Mouse (Mus musculus) limb, embryonic 10.5 days (tissue): ENCODE results near the gene Arfrp1. TPM values are rescaled to one million over a fixed set of nuclear protein-coding genes. Genes with fewer than 3 reads are reported as not detected.

Experiments
- DNase-seq: peaks from one replicate; pipeline ENCODE4 v3.0.0-alpha.2; 2017; ENCODE audit warnings: low spot score
- H3K27ac ChIP-seq: fragments of 300-500 bp; sonication (generic); 2 replicates; pipeline ENCODE4 v1.5.1; 2016; ENCODE audit warnings: mild to moderate bottlenecking
- H3K27me3 ChIP-seq: fragments of 300-500 bp; sonication (generic); 2 replicates; pipeline ENCODE4 v1.6.1; 2016; ENCODE audit warnings: low read depth, mild to moderate bottlenecking; ENCODE audit not compliant: poor library complexity, severe bottlenecking
- H3K36me3 ChIP-seq: fragments of 300-500 bp; sonication (generic); 2 replicates; pipeline ENCODE4 v1.6.1; 2016; ENCODE audit warnings: mild to moderate bottlenecking, moderate library complexity
- H3K4me1 ChIP-seq: fragments of 300-500 bp; sonication (generic); 2 replicates; pipeline ENCODE4 v1.6.1; 2016
- H3K4me3 ChIP-seq: fragments of 300-500 bp; sonication (generic); 2 replicates; pipeline ENCODE4 v1.5.1; 2016; ENCODE audit warnings: mild to moderate bottlenecking, moderate library complexity
- H3K9me3 ChIP-seq: fragments of 300-500 bp; sonication (generic); replicated peaks from 2 replicates; pipeline ENCODE4 v1.6.1; 2016; ENCODE audit warnings: mild to moderate bottlenecking
- WGBS: fragments of 180-500 bp; shearing (Covaris S2); methylation state at CpG from one replicate; pipeline ENCODE4 v1.1.7; 2016; 5-methylcytosine and 5-hydroxymethylcytosine counted together
- polyA plus RNA-seq: library from polyadenylated mRNA; unstranded; fragments of >200 nt; fragmentation: Nextera tagmentation; extraction: Ambion mirVana; gene quantifications from 2 replicates; pipeline ENCODE4 v1.2.1, GENCODE M21; 2016

Gene Arfrp1
- polyA plus RNA-seq, 1 experiment from 2014 or later, result 80.9 TPM

DNA sequence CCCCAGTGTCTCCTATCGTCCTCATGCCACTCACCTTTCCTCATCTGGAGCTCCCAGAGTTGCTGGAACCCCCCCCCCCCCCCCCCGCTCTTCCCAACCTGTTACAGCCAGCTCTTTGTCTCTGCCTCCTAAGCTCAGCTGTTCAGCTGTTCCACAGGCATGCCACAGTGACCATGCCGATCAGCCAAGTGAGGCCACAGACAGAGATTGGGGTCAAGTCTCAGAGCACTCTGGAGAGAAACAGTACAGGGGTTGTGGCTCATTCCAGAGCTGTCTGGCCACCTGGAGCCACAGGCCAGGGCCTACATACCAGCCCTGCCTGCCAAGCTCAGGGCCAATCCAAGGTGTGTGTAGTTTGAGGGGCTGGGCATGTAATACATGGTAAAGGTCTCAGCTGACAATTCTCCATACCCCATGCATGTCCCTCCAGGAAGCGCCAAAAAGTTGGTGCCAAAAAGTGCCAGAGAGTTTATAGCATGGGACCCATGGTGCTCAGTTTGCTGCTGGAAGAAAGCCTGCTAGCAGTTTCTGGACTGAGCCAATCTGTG, 21.5 kb upstream of the Arfrp1 start:
- H3K4me1 ChIP-seq, result no peaks in the 10 kb centered on the region
- no peak overlapping the region for H3K4me3 ChIP-seq
- H3K27ac ChIP-seq, result no peak overlapping the region
- H3K9me3 ChIP-seq, result no peaks in the 10 kb centered on the region
- peaks cover 73% of the 10 kb centered on the region for H3K36me3 ChIP-seq
- no peak for DNase-seq
- WGBS, result 84% methylated on average over 3 of the region's 4 CpGs
- H3K27me3 ChIP-seq, result no peaks in the 10 kb centered on the region

- Histone ChIP-seq H3K27ac (no peak overlapping the region), H3K36me3 (peaks cover 73% of the 10 kb centered on the region), H3K9me3 (no peaks in the 10 kb centered on the region), H3K4me3 (no peak overlapping the region), H3K27me3 (no peaks in the 10 kb centered on the region), H3K4me1 (no peaks in the 10 kb centered on the region)
- 91% methylated on average over 3 of the region's 3 CpGs for WGBS
- no peak for DNase-seq
These were observed 20.7 kb upstream of the Arfrp1 start for GRCm38 (mm10) chr2:181385885-181386284.

GRCm38 (mm10) chr2:181384919-181385391, 19.8 kb upstream of the Arfrp1 start:
- H3K9me3 ChIP-seq, result no peaks in the 10 kb centered on the region
- no peaks in the 10 kb centered on the region for H3K27me3 ChIP-seq
- no peaks in the 10 kb centered on the region for H3K4me1 ChIP-seq
- no peak overlapping the region for H3K4me3 ChIP-seq
- no peak overlapping the region for H3K27ac ChIP-seq
- WGBS, result 83% methylated on average over 4 of the region's 4 CpGs
- H3K36me3 ChIP-seq, result peaks cover 73% of the 10 kb centered on the region
- DNase-seq, result no peak

- no peak overlapping the region for H3K27ac ChIP-seq
- WGBS, result 88% methylated on average over 7 of the region's 7 CpGs
- no peaks in the 10 kb centered on the region for H3K9me3 ChIP-seq
- no peak overlapping the region for H3K4me3 ChIP-seq
- H3K36me3 ChIP-seq, result peaks cover 78% of the 10 kb centered on the region
- DNase-seq, result no peak
- no peaks in the 10 kb centered on the region for H3K4me1 ChIP-seq
- H3K27me3 ChIP-seq, result no peaks in the 10 kb centered on the region
These were observed 19.3 kb upstream of the Arfrp1 start for GRCm38 (mm10) chr2:181384463-181384862.

GRCm38 (mm10) chr2:181381631-181382306, 16.6 kb upstream of the Arfrp1 start:
- WGBS, result 93% methylated on average over 6 of the region's 6 CpGs
- Histone ChIP-seq H3K27me3 (no peaks in the 10 kb centered on the region), H3K36me3 (peaks cover 93% of the 10 kb centered on the region), H3K4me1 (no peaks in the 10 kb centered on the region), H3K9me3 (no peaks in the 10 kb centered on the region), H3K27ac (no peak overlapping the region), H3K4me3 (no peak overlapping the region)
- DNase-seq, result no peak

DNA sequence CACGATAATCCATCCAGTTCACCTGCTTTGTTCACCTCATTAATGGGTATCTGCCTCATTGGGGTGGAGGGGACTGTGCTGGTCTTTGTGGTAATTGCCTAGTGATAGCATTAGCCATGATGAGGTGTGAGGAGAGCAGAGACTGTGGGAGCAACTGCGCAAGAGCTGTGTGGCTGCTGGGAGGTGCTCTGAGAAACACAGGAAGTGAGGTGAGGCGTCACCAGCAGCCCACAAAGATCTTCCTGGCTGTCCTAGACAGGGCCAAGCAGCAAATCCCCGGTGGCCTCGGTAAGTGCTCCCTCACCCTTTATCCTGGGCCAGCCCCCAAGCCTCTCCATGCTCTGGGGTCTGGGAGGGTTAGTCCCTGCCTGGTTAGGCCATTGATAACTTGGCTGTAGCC, 15.9 kb upstream of the Arfrp1 start:
- WGBS, result 97% methylated on average over 5 of the region's 5 CpGs
- Histone ChIP-seq H3K4me1 (no peaks in the 10 kb centered on the region), H3K4me3 (no peak overlapping the region), H3K27ac (no peak overlapping the region), H3K36me3 (peaks cover 86% of the 10 kb centered on the region), H3K27me3 (no peaks in the 10 kb centered on the region), H3K9me3 (no peaks in the 10 kb centered on the region)
- DNase-seq, result no peak

- 89% methylated on average over 5 of the region's 5 CpGs for WGBS
- Histone ChIP-seq H3K36me3 (peaks cover 79% of the 10 kb centered on the region), H3K27ac (no peak overlapping the region)
These were observed 15.0 kb upstream of the Arfrp1 start for GRCm38 (mm10) chr2:181380251-181380650.

GRCm38 (mm10) chr2:181379778-181380177, 14.6 kb upstream of the Arfrp1 start, which contains the start of gene Lime1:
TSS of gene Lime1 (plus strand) at chr2:181380078.
- DNase-seq, result no peak
- 95% methylated on average over 12 of the region's 12 CpGs for WGBS

More at GRCm38 (mm10) chr2:181380251-181380650, 15.0 kb upstream of the Arfrp1 start:
- no peaks in the 10 kb centered on the region for H3K27me3 ChIP-seq
- no peak for DNase-seq
- no peaks in the 10 kb centered on the region for H3K9me3 ChIP-seq
- H3K4me1 ChIP-seq, result no peaks in the 10 kb centered on the region
- no peak overlapping the region for H3K4me3 ChIP-seq

DNA sequence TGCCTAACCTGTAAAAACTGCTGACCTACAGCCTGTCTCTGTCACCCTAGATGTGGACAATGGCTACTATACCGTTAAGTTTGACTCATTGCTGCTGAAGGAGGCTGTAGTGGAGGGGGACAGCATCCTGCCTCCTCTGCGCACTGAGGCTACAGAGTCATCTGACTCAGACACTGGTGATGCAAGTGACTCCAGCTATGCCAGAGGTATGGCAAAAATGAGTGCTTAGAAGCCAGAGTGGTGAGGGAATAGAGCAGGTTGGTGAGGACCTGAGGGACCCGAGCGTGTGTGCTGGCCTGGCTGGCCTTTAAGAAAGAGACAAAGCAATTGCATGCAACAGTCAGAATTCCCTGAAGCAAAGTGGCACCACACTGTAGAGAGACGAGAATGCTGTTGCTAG, 13.5 kb upstream of the Arfrp1 start:
- no peak overlapping the region for H3K27ac ChIP-seq
- H3K4me1 ChIP-seq, result no peaks in the 10 kb centered on the region
- H3K9me3 ChIP-seq, result no peaks in the 10 kb centered on the region
- H3K36me3 ChIP-seq, result peaks cover 66% of the 10 kb centered on the region
- H3K27me3 ChIP-seq, result no peaks in the 10 kb centered on the region
- no peak overlapping the region for H3K4me3 ChIP-seq
- WGBS, result 95% methylated on average over 5 of the region's 5 CpGs
- DNase-seq, result no peak

More at GRCm38 (mm10) chr2:181379778-181380177, 14.6 kb upstream of the Arfrp1 start, which contains the start of gene Lime1:
- Histone ChIP-seq H3K4me1 (no peaks in the 10 kb centered on the region), H3K36me3 (peaks cover 74% of the 10 kb centered on the region), H3K27ac (no peak within 1 kb of the TSS), H3K9me3 (no peaks in the 10 kb centered on the region), H3K27me3 (no peaks in the 10 kb centered on the region), H3K4me3 (no peak within 1 kb of the TSS)

DNA sequence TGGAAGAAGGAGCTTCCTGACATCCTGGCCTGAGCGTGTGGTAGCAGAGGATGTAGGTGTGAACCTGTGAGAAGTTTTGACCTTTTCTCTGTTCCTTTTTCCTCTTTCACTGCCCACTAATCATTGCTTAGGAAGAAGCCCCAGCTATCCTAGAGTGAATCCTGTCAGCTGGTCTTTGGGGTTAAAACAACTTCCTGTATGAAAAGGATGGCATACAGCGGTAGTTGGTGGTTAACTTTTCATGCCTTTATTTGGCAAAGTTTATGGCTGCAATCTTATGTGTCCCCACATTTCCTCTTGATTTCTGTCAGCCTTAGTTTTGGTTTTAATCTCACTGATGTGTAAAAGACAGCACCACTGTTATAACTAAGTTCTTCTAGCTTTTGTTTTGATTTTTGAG, 12.0 kb upstream of the Arfrp1 start:
- no peaks in the 10 kb centered on the region for H3K27me3 ChIP-seq
- H3K4me1 ChIP-seq, result no peaks in the 10 kb centered on the region
- H3K36me3 ChIP-seq, result peaks cover 53% of the 10 kb centered on the region
- DNase-seq, result no peak
- no peaks in the 10 kb centered on the region for H3K9me3 ChIP-seq
- no peak overlapping the region for H3K4me3 ChIP-seq
- H3K27ac ChIP-seq, result no peak overlapping the region
- WGBS, result 88% methylated on average over 2 of the region's 2 CpGs

DNA sequence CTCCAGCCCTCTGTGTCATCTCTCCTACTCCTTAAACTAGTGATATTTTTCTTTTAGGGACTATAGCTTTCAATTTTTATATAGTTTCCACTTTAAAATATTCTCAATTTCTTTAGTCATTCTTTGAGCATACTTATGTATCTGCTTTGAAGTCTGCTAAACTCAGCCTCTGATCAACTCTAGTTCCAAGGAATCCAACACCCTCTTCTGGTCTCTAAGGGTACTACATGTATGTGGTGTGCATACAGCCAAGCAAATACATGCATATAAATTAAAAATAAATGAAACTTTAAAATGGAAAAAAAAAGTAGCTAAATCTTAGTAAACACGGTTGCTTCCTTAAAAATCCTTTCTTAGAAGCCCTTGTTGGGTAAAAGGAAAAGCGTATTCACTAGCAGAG, 10.6 kb upstream of the Arfrp1 start:
- Histone ChIP-seq H3K27me3 (no peaks in the 10 kb centered on the region), H3K9me3 (no peaks in the 10 kb centered on the region), H3K27ac (no peak overlapping the region), H3K36me3 (peaks cover 49% of the 10 kb centered on the region), H3K4me3 (no peak overlapping the region), H3K4me1 (no peaks in the 10 kb centered on the region)
- WGBS, result 94% methylated on average over 2 of the region's 2 CpGs
- DNase-seq, result no peak

- Histone ChIP-seq H3K27ac (no peak overlapping the region), H3K4me3 (no peak overlapping the region), H3K4me1 (peaks cover 19% of the 10 kb centered on the region), H3K9me3 (no peaks in the 10 kb centered on the region), H3K27me3 (no peaks in the 10 kb centered on the region), H3K36me3 (peaks cover 47% of the 10 kb centered on the region)
- no peak for DNase-seq
- 95% methylated on average over 5 of the region's 5 CpGs for WGBS
These were observed 4.8 kb upstream of the Arfrp1 start for GRCm38 (mm10) chr2:181370001-181370400.

GRCm38 (mm10) chr2:181365655-181366075, 461 bp upstream of the Arfrp1 start:
- H3K4me3 ChIP-seq, result peak overlapping the region; percentile 82
- H3K27me3 ChIP-seq, result no peaks in the 10 kb centered on the region
- WGBS, result under 1% methylated on average over 20 of the region's 20 CpGs
- peak overlapping the region; percentile 90 for H3K27ac ChIP-seq
- peaks cover 28% of the 10 kb centered on the region for H3K4me1 ChIP-seq
- H3K36me3 ChIP-seq, result peaks cover 62% of the 10 kb centered on the region
- H3K9me3 ChIP-seq, result no peaks in the 10 kb centered on the region
- DNase-seq, result no peak
